Mouse (Mus musculus) v-Abl transformed pro-B cells (cell line): ENCODE measurements around the gene Cdk19.

Source experiments
- in situ Hi-C, 2 experiments: fragments of 400-800 bp; cut with MboI; formaldehyde crosslinking; loops; one replicate each; pipeline ENCODE4 v1.15.1; 2025; ENCODE audit not compliant: unreplicated experiment in 2 of 2

Gene Cdk19

GRCm38 (mm10) chr10:40347461-40347954, 8.1 kb downstream of the Cdk19 start:
- in situ Hi-C loops = loop anchor here (5.0 to 25.0 kb wide), 4 partner anchors 40 to 285 kb away; partner anchors contain the start of genes Gtf3c6 (in 2 of the 2) and Amd1 (in 1 of the 2)

GRCm38 (mm10) chr10:40348566-40349536, 9.5 kb downstream of the Cdk19 start:
- in situ Hi-C loops = loop anchor here (5.0 to 25.0 kb wide), 4 partner anchors 42 to 287 kb away; partner anchors contain the start of genes Gtf3c6 (in 2 of the 2) and Amd1 (in 1 of the 2)

- in situ Hi-C loops = loop anchor here (5.0 to 25.0 kb wide), 4 partner anchors 42 to 287 kb away; partner anchors contain the start of genes Gtf3c6 (in 2 of the 2) and Amd1 (in 1 of the 2)
Observed at GRCm38 (mm10) chr10:40349631-40350177, 10.3 kb downstream of the Cdk19 start.

GRCm38 (mm10) chr10:40350245-40350932, 11.0 kb downstream of the Cdk19 start:
- in situ Hi-C loops = no loop called here

- in situ Hi-C loops = no loop called here
Observed at GRCm38 (mm10) chr10:40351156-40351555, 11.8 kb downstream of the Cdk19 start.

- in situ Hi-C loops = no loop called here
Observed at GRCm38 (mm10) chr10:40354081-40354480, 14.7 kb downstream of the Cdk19 start.

GRCm38 (mm10) chr10:40354556-40354955, 15.2 kb downstream of the Cdk19 start:
- in situ Hi-C loops = no loop called here

- in situ Hi-C loops = no loop called here
Observed at GRCm38 (mm10) chr10:40358166-40358565, 18.8 kb downstream of the Cdk19 start.

GRCm38 (mm10) chr10:40359131-40359530, 19.8 kb downstream of the Cdk19 start:
- in situ Hi-C loops = no loop called here

GRCm38 (mm10) chr10:40363004-40363403, 23.6 kb downstream of the Cdk19 start:
- in situ Hi-C loops = no loop called here

- in situ Hi-C loops = no loop called here
Observed at GRCm38 (mm10) chr10:40364642-40365361, 25.4 kb downstream of the Cdk19 start.

GRCm38 (mm10) chr10:40365991-40366390, 26.6 kb downstream of the Cdk19 start:
- in situ Hi-C loops = no loop called here

GRCm38 (mm10) chr10:40368516-40368915, 29.2 kb downstream of the Cdk19 start:
- in situ Hi-C loops = no loop called here

- in situ Hi-C loops = loop anchor here (5.0 kb wide), 2 partner anchors 113 to 152 kb away; partner anchors contain the start of gene Gtf3c6 (in 1 of the 2)
Observed at GRCm38 (mm10) chr10:40370156-40370555, 30.8 kb downstream of the Cdk19 start.

GRCm38 (mm10) chr10:40371184-40371913, 32.0 kb downstream of the Cdk19 start:
- in situ Hi-C loops = loop anchor here (5.0 kb wide), 2 partner anchors 114 to 151 kb away; partner anchors contain the start of gene Gtf3c6 (in 1 of the 2)

GRCm38 (mm10) chr10:40371914-40372675, 32.7 kb downstream of the Cdk19 start:
- in situ Hi-C loops = loop anchor here (5.0 kb wide), 2 partner anchors 115 to 150 kb away; partner anchors contain the start of gene Gtf3c6 (in 1 of the 2)

- in situ Hi-C loops = loop anchor here (5.0 kb wide), 2 partner anchors 116 to 149 kb away; partner anchors contain the start of gene Gtf3c6 (in 1 of the 2)
Observed at GRCm38 (mm10) chr10:40373749-40374148, 34.4 kb downstream of the Cdk19 start.

GRCm38 (mm10) chr10:40374828-40375227, 35.5 kb downstream of the Cdk19 start:
- in situ Hi-C loops = loop anchor here (5.0 kb wide), 2 partner anchors 118 to 147 kb away; partner anchors contain the start of gene Gtf3c6 (in 1 of the 2)
